Mouse (Mus musculus) embryonic facial prominence, embryonic 12.5 days (tissue): Measurements from ENCODE around the gene Ccdc69. TPM values are rescaled to one million over a fixed set of nuclear protein-coding genes. Genes with fewer than 3 reads are reported as not detected.

ENCODE experiments used
- ATAC-seq: fragments of 200-750 bp; cut with Nextera tagmentation; 2 replicates; pipeline ENCODE4 v1.8.0; 2017; ENCODE audit not compliant: insufficient number of reproducible peaks, insufficient read depth, low FRiP score, low TSS enrichment
- H3K27ac ChIP-seq: fragments of 300-500 bp; sonication (generic); 2 replicates; pipeline ENCODE4 v1.5.1; 2016; ENCODE audit warnings: mild to moderate bottlenecking
- H3K27me3 ChIP-seq: fragments of 300-500 bp; sonication (generic); 2 replicates; pipeline ENCODE4 v1.6.1; 2016; ENCODE audit warnings: mild to moderate bottlenecking, moderate library complexity
- H3K36me3 ChIP-seq: fragments of 300-500 bp; sonication (generic); 2 replicates; pipeline ENCODE4 v1.6.1; 2016; ENCODE audit warnings: mild to moderate bottlenecking
- H3K4me1 ChIP-seq: fragments of 300-500 bp; sonication (generic); 2 replicates; pipeline ENCODE4 v1.6.1; 2016
- H3K4me2 ChIP-seq: fragments of 300-500 bp; sonication (generic); replicated peaks from 2 replicates; pipeline ENCODE4 v1.6.1; 2016; ENCODE audit warnings: mild to moderate bottlenecking, moderate library complexity
- H3K4me3 ChIP-seq: fragments of 300-500 bp; sonication (generic); 2 replicates; pipeline ENCODE4 v1.5.1; 2016; ENCODE audit warnings: mild to moderate bottlenecking
- H3K9ac ChIP-seq: fragments of 300-500 bp; sonication (generic); 2 replicates; pipeline ENCODE4 v1.6.1; 2016; ENCODE audit warnings: mild to moderate bottlenecking, moderate library complexity
- H3K9me3 ChIP-seq: fragments of 300-500 bp; sonication (generic); 2 replicates; pipeline ENCODE4 v1.6.1; 2016; ENCODE audit warnings: mild to moderate bottlenecking, moderate library complexity
- WGBS: fragments of 180-500 bp; shearing (Covaris S2); methylation state at CpG from one replicate; pipeline ENCODE4 v1.1.7; 2016; 5-methylcytosine and 5-hydroxymethylcytosine counted together
- polyA plus RNA-seq: library from polyadenylated mRNA; unstranded; fragments of >200 nt; fragmentation: Nextera tagmentation; extraction: Ambion mirVana; gene quantifications from 2 replicates; pipeline ENCODE4 v1.2.1, GENCODE M21; 2016

Gene Ccdc69
- polyA plus RNA-seq, 1 experiment from 2014 or later: 0.67 TPM

- ATAC-seq: no peak
- Histone ChIP-seq H3K27ac (no peak overlapping the region), H3K4me3 (no peak overlapping the region), H3K4me2 (no peak overlapping the region), H3K27me3 (no peaks in the 10 kb centered on the region), H3K9ac (no peak overlapping the region), H3K36me3 (peaks cover 83% of the 10 kb centered on the region), H3K4me1 (no peaks in the 10 kb centered on the region), H3K9me3 (peaks cover 7% of the 10 kb centered on the region; the same call in 1 of the 2 replicates)
- WGBS: 76% methylated on average over 7 of the region's 7 CpGs
Observed at GRCm38 (mm10) chr11:55004970-55005502, 72.9 kb downstream of the Ccdc69 start.

Other genes starting within 250 kb of the Ccdc69 start
- 8.9 and 10.2 TPM in 2 replicates for gene Lyrm7, start 217.2 kb downstream of the Ccdc69 start, polyA plus RNA-seq
- 635 and 637 TPM in 2 replicates for gene Hint1, start 211.7 kb downstream of the Ccdc69 start, polyA plus RNA-seq
- 36.8 and 43.5 TPM in 2 replicates for gene Gpx3, start 175.7 kb downstream of the Ccdc69 start, polyA plus RNA-seq
- gene Tnip1, start 115.2 kb downstream of the Ccdc69 start, polyA plus RNA-seq: 19.3 and 20.0 TPM in 2 replicates
- 204 and 212 TPM in 2 replicates for gene Anxa6, start 44.7 kb downstream of the Ccdc69 start, polyA plus RNA-seq
- 12.0 and 13.0 TPM in 2 replicates for gene Gm2a, start 20.0 kb upstream of the Ccdc69 start, polyA plus RNA-seq
- gene Slc36a3, start 73.6 kb upstream of the Ccdc69 start, polyA plus RNA-seq: not detected in 2 replicates
- 0.15 and 0.39 TPM in 2 replicates for gene Slc36a2, start 106.9 kb upstream of the Ccdc69 start, polyA plus RNA-seq
- gene Slc36a1, start 126.2 kb upstream of the Ccdc69 start, polyA plus RNA-seq: 1.7 and 2.0 TPM in 2 replicates